Mouse (Mus musculus): ENCODE measurements around the gene Pdgfb. TPM values are rescaled to one million over a fixed set of nuclear protein-coding genes. Genes with fewer than 3 reads are reported as not detected.

Pdgfb gene
- not detected for polyA plus RNA-seq (2014; fragmentation: Illumina TruSeq; extraction: RNeasy Lipid Tissue Mini Kit (QIAGEN cat#74804); ENCODE audit: low read depth, low replicate concordance)

DNA sequence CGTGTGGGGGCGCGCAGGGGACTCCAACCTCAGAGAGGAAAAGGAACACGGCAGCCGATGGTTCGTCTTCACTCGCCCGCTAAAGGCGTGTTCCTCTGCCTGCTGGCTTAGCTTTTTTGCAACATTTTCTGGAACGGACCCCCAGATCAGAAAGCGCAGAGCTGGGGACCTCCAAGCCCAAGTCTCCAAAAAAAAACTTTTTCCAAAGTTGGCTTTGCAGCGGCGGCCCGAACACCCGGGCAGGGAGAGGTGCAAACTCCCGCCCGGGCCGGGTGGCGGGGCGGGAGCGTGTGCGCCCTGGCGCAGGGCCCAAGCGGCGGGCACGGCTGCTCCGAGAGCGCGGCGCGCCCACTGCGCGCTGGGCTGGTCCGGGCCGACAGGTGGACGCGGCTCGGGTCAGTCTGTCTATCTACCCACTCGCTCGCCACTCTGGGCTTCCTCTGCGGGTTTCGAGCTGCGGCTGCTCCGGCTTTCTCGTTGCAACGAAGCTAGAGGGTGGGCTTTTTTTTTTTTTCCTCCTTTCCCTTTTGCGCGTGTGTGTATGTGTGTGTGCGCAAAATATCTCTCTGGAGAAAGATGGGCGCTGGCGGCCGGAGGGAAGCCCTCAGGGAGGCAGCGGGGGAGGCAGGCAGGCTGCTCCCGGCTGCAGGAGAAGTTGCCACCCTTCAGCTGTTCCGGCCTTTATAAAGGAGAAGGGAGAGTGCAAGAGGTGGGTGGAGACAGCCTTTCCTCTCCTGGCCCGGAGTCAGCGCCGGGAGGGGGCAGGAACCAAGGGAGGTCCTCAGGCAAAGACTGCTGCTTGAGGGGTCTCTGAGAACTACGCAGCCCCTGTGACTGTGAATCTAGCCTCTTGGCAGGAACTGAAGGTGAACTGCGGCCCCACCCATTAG, at the start of gene Pdgfb:
TSS of gene Pdgfb (minus strand) at position 657 of the 890 bp plus-strand sequence.

DNA sequence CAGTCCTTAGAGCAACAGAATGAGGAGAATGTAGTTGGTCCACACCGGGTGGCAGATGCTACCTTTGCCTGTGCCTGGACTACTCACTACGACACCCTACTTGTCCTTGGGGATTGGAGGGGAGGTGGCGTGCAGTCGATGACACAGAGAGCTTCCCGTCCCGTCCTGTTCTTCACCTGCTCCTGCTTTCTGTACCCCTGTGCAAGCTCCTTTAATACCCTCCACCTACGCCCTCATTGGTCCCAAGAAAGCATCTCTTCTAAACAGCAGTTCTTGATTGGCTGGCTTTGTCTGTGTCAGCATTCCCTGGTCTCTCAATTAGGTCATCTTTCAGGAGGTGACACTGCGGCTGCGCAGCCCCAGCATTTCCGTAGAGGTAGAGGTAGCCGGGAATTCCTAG, 43.8 kb downstream of the Pdgfb start, which contains the start of gene Cbx7:
TSS of gene Cbx7 (minus strand) at position 180 of the 400 bp plus-strand sequence.

Other genes with a start within 250 kb of the Pdgfb start
- gene Dnal4, start 237.1 kb downstream of the Pdgfb start, polyA plus RNA-seq (2014; fragmentation: Illumina TruSeq; extraction: RNeasy Lipid Tissue Mini Kit (QIAGEN cat#74804); ENCODE audit: low read depth, low replicate concordance): 0.90 TPM
- not detected for gene Nptxr, start 210.2 kb downstream of the Pdgfb start, polyA plus RNA-seq (2014; fragmentation: Illumina TruSeq; extraction: RNeasy Lipid Tissue Mini Kit (QIAGEN cat#74804); ENCODE audit: low read depth, low replicate concordance)
- not detected for gene Npcd, start 180.7 kb downstream of the Pdgfb start, polyA plus RNA-seq (2014; fragmentation: Illumina TruSeq; extraction: RNeasy Lipid Tissue Mini Kit (QIAGEN cat#74804); ENCODE audit: low read depth, low replicate concordance)
- gene Cbx6, start 180.3 kb downstream of the Pdgfb start, polyA plus RNA-seq (2014; fragmentation: Illumina TruSeq; extraction: RNeasy Lipid Tissue Mini Kit (QIAGEN cat#74804); ENCODE audit: low read depth, low replicate concordance): 0.53 TPM
- 1.8 TPM for gene Apobec3, start 123.3 kb downstream of the Pdgfb start, polyA plus RNA-seq (2014; fragmentation: Illumina TruSeq; extraction: RNeasy Lipid Tissue Mini Kit (QIAGEN cat#74804); ENCODE audit: low read depth, low replicate concordance)
- 0.98 TPM for gene Cbx7, start 43.9 kb downstream of the Pdgfb start, polyA plus RNA-seq (2014; fragmentation: Illumina TruSeq; extraction: RNeasy Lipid Tissue Mini Kit (QIAGEN cat#74804); ENCODE audit: low read depth, low replicate concordance)
- 0.08 TPM for gene Syngr1, start 76.4 kb upstream of the Pdgfb start, polyA plus RNA-seq (2014; fragmentation: Illumina TruSeq; extraction: RNeasy Lipid Tissue Mini Kit (QIAGEN cat#74804); ENCODE audit: low read depth, low replicate concordance)
- 108 TPM for gene Rpl3, start 76.9 kb upstream of the Pdgfb start, polyA plus RNA-seq (2014; fragmentation: Illumina TruSeq; extraction: RNeasy Lipid Tissue Mini Kit (QIAGEN cat#74804); ENCODE audit: low read depth, low replicate concordance)
- gene Tab1, start 118.2 kb upstream of the Pdgfb start, polyA plus RNA-seq (2014; fragmentation: Illumina TruSeq; extraction: RNeasy Lipid Tissue Mini Kit (QIAGEN cat#74804); ENCODE audit: low read depth, low replicate concordance): 0.13 TPM
- gene Mgat3, start 158.7 kb upstream of the Pdgfb start, polyA plus RNA-seq (2014; fragmentation: Illumina TruSeq; extraction: RNeasy Lipid Tissue Mini Kit (QIAGEN cat#74804); ENCODE audit: low read depth, low replicate concordance): 0.13 TPM
- gene Mief1, start 219.0 kb upstream of the Pdgfb start, polyA plus RNA-seq (2014; fragmentation: Illumina TruSeq; extraction: RNeasy Lipid Tissue Mini Kit (QIAGEN cat#74804); ENCODE audit: low read depth, low replicate concordance): 13.3 TPM
- gene AC140267.1, start 220.9 kb upstream of the Pdgfb start, polyA plus RNA-seq (2014; fragmentation: Illumina TruSeq; extraction: RNeasy Lipid Tissue Mini Kit (QIAGEN cat#74804); ENCODE audit: low read depth, low replicate concordance): not detected
- gene Atf4, start 240.2 kb upstream of the Pdgfb start, polyA plus RNA-seq (2014; fragmentation: Illumina TruSeq; extraction: RNeasy Lipid Tissue Mini Kit (QIAGEN cat#74804); ENCODE audit: low read depth, low replicate concordance): 74.6 TPM
- gene Rps19bp1, start 249.3 kb upstream of the Pdgfb start, polyA plus RNA-seq (2014; fragmentation: Illumina TruSeq; extraction: RNeasy Lipid Tissue Mini Kit (QIAGEN cat#74804); ENCODE audit: low read depth, low replicate concordance): 5.9 TPM